Mouse (Mus musculus): ENCODE results near the gene Tmem158. TPM values are rescaled to one million over a fixed set of nuclear protein-coding genes. Genes with fewer than 3 reads are reported as not detected.

Tmem158 gene
- total RNA-seq, 2 experiments from 2014 or later = 42.0 to 45.1 TPM

Other genes starting within 250 kb of the Tmem158 start
- gene Tmem42, start 239.4 kb downstream of the Tmem158 start, total RNA-seq (2021) = 10 to 100 TPM; 26.3 to 28.9 TPM
- gene Tgm4, start 226.0 kb downstream of the Tmem158 start, total RNA-seq (2021) = 1 to 10 TPM; 1.7 to 2.0 TPM
- gene Zdhhc3, start 147.6 kb downstream of the Tmem158 start, total RNA-seq (2021) = 10 to 100 TPM; 61.9 to 64.1 TPM
- 10 to 100 TPM; 40.0 to 42.9 TPM for gene Exosc7, start 147.5 kb downstream of the Tmem158 start, total RNA-seq (2021)
- 1 to 10 TPM; 3.1 to 3.9 TPM for gene Clec3b, start 109.8 kb downstream of the Tmem158 start, total RNA-seq (2021)
- gene Cdcp1, start 44.7 kb downstream of the Tmem158 start, total RNA-seq (2021) = not detected
- 10 to 100 TPM; 45.7 to 46.6 TPM for gene Lars2, start 106.2 kb upstream of the Tmem158 start, total RNA-seq (2021)
- 1 to 10 TPM; 6.4 to 6.5 TPM for gene Limd1, start 217.9 kb upstream of the Tmem158 start, total RNA-seq (2021)